Mouse (Mus musculus) olfactory bulb, adult 2 months (tissue): ENCODE measurements at regions not wholly inside any gene's neighbourhood (a gene's known extent, or its start where the extent isn't known, plus 50 kb on each side); places are given as distances from the start of the nearest gene placed in this dataset.

Experiments
- H3K27ac ChIP-seq: fragments of 200-500 bp; 2 replicates; pipeline ENCODE4 v1.5.1; 2012; ENCODE audit warnings: low read depth, low read length; ENCODE audit not compliant: insufficient read depth
- H3K4me1 ChIP-seq: fragments of 200-500 bp; 2 replicates; pipeline ENCODE4 v1.6.1; 2012; ENCODE audit warnings: low read length; ENCODE audit not compliant: control insufficient read depth, insufficient read depth
- H3K4me3 ChIP-seq: fragments of 200-500 bp; 2 replicates; pipeline ENCODE4 v1.5.1; 2012; ENCODE audit warnings: mild to moderate bottlenecking, low read depth, low read length, moderate library complexity; ENCODE audit not compliant: insufficient read depth
- CTCF ChIP-seq: fragments of 200-500 bp; IDR thresholded peaks from 2 replicates; pipeline ENCODE4 v1.5.1; 2012; ENCODE audit warnings: low read depth, mild to moderate bottlenecking, low read length, moderate library complexity; ENCODE audit not compliant: insufficient read depth
- POLR2A ChIP-seq: fragments of 200-500 bp; IDR thresholded peaks from 2 replicates; pipeline ENCODE4 v1.6.1; 2012; ENCODE audit warnings: mild to moderate bottlenecking, low read depth, low read length, moderate library complexity; ENCODE audit not compliant: insufficient read depth
- WGBS: fragments of 180-500 bp; shearing (Covaris S2); methylation state at CpG from one replicate; pipeline ENCODE4 v1.1.7; 2018; 5-methylcytosine and 5-hydroxymethylcytosine counted together

GRCm38 (mm10) chr7:73886152-73886551 lies 127.3 kb downstream of the St8sia2 start:
- 0 out of 2 replicates have a peak, but pooled peaks cover 3% of the 10 kb centered on the region for H3K4me1 ChIP-seq
- no peak overlapping the region for H3K27ac ChIP-seq
- no peak for TF ChIP-seq CTCF
- TF ChIP-seq POLR2A = no peak
- 64% methylated on average over 7 of the region's 7 CpGs for WGBS
- H3K4me3 ChIP-seq = no peak overlapping the region
